Mouse (Mus musculus) B cell, adult 67 days (primary cell): ENCODE data around the gene Glb1. TPM values are rescaled to one million over a fixed set of nuclear protein-coding genes. Genes with fewer than 3 reads are reported as not detected.

Experiments
- total RNA-seq, 2 experiments: library from RNA; stranded (reverse); gene quantifications; 4 replicates each; pipeline ENCODE4 v1.2.4; 2023

Glb1 gene
- 10 to 100 TPM; 24.3 to 26.6 TPM for total RNA-seq

GRCm38 (mm10) chr9:114400949-114401684 is at the start of gene Glb1, which contains the start of gene Tmppe:
Gene Glb1, plus strand, starts transcription at chr9:114401076.
Gene Tmppe, plus strand, starts transcription at chr9:114401105.

GRCm38 (mm10) chr9:114389905-114390748 is 10.7 kb upstream of the Glb1 start, which contains the start of gene Crtap:
Gene Crtap, minus strand, starts transcription at chr9:114390675.

GRCm38 (mm10) chr9:114504816-114505215 is 103.9 kb downstream of the Glb1 start, which contains the start of gene Ccr4:
Gene Ccr4, minus strand, starts transcription at chr9:114504916.

GRCm38 (mm10) chr9:114515364-114515763 is 114.5 kb downstream of the Glb1 start, which contains the start of gene C130032M10Rik:
Gene C130032M10Rik, plus strand, starts transcription at chr9:114515697.

Other genes starting within 250 kb of the Glb1 start
- gene Bcl2a1c, start 70.9 kb upstream of the Glb1 start, total RNA-seq: 1 to 10 TPM in 1 of 2 experiments, not detected in 1; 1.5 TPM
- gene Crtap, start 10.4 kb upstream of the Glb1 start, total RNA-seq: 10 to 100 TPM in 1 of 2 experiments, 1 to 10 TPM in 1; 8.6 to 11.3 TPM
- 10 to 100 TPM; 12.4 to 15.4 TPM for gene Tmppe, start within 50 bp of the Glb1 start, total RNA-seq
- not detected for gene Ccr4, start 103.8 kb downstream of the Glb1 start, total RNA-seq
- gene C130032M10Rik, start 114.6 kb downstream of the Glb1 start, total RNA-seq: not detected
- gene Trim71, start 163.3 kb downstream of the Glb1 start, total RNA-seq: not detected
- 10 to 100 TPM; 73.3 to 73.8 TPM for gene Cnot10, start 239.1 kb downstream of the Glb1 start, total RNA-seq